Mouse (Mus musculus) G1E (cell line): Measurements from ENCODE around the gene Klre1. TPM values are rescaled to one million over a fixed set of nuclear protein-coding genes. Genes with fewer than 3 reads are reported as not detected.

Experiments
- ATAC-seq: 2 replicates; pipeline ENCODE4 v1.8.0; 2016; ENCODE audit warnings: mild to moderate bottlenecking; ENCODE audit not compliant: insufficient number of reproducible peaks, poor library complexity, low FRiP score, severe bottlenecking; ENCODE audit errors: extremely low read depth
- DNase-seq: peaks from one replicate; pipeline ENCODE4 v3.0.0; 2012; ENCODE audit warnings: low spot score
- H3K27me3 ChIP-seq: 2 replicates; pipeline ENCODE4 v1.6.1; 2012; ENCODE audit warnings: mild to moderate bottlenecking, low read length, inconsistent platforms; ENCODE audit not compliant: insufficient read depth
- H3K36me3 ChIP-seq: replicated peaks from 2 replicates; pipeline ENCODE3; 2012; ENCODE audit warnings: mild to moderate bottlenecking, inconsistent platforms
- H3K4me1 ChIP-seq: 2 replicates; pipeline ENCODE4 v1.6.1; 2012; ENCODE audit warnings: low read depth, low read length, inconsistent platforms, mixed read lengths; ENCODE audit not compliant: insufficient read depth
- H3K4me3 ChIP-seq: 2 replicates; pipeline ENCODE4 v1.5.1; 2012; ENCODE audit warnings: low read depth, mild to moderate bottlenecking, inconsistent platforms, low read length, moderate library complexity, mixed read lengths
- H3K9me3 ChIP-seq: replicated peaks from 2 replicates; pipeline ENCODE4 v1.6.1; 2012; ENCODE audit warnings: inconsistent platforms
- CTCF ChIP-seq: IDR thresholded peaks from 2 replicates; pipeline ENCODE4 v1.5.1; 2012; ENCODE audit warnings: low read depth, low read length, inconsistent platforms, mixed read lengths
- GATA1 ChIP-seq: IDR thresholded peaks from 2 replicates; pipeline ENCODE4 v1.6.1; 2012; ENCODE audit warnings: borderline replicate concordance, low read length, inconsistent platforms, mixed read lengths
- GATA2 ChIP-seq: IDR thresholded peaks from 2 replicates; pipeline ENCODE4 v1.6.1; 2012; ENCODE audit warnings: low read depth, low read length, inconsistent platforms, borderline replicate concordance
- POLR2AphosphoS5 ChIP-seq: IDR thresholded peaks from 2 replicates; pipeline ENCODE4 v1.6.1; 2012; ENCODE audit warnings: low read depth, low read length, inconsistent platforms; ENCODE audit not compliant: insufficient replicate concordance
- TAL1 ChIP-seq: conservative IDR thresholded peaks from 2 replicates; pipeline ENCODE4 v1.6.1; 2012; ENCODE audit warnings: low read depth, low read length, inconsistent platforms, mixed read lengths
- polyA plus RNA-seq: library from polyadenylated mRNA; stranded (reverse); fragments of >175 nt; gene quantifications from 2 replicates; pipeline ENCODE4 v1.2.3, GENCODE M21; 2012
- total RNA-seq, 2 experiments: library from RNA; stranded (forward) in 1 of 2; stranded (reverse) in 1 of 2; fragments of 200-1000 nt in 1 of 2; fragments of >200 nt in 1 of 2; fragmentation: Nextera tagmentation in 1 of 2; gene quantifications; 2 replicates each; pipeline ENCODE4 v1.2.3; 2014 to 2017

The Klre1 gene
- total RNA-seq (2014; fragmentation: Nextera tagmentation) (not detected in 2 replicates), total RNA-seq (2017) (0.12 and 0.16 TPM in 2 replicates), polyA plus RNA-seq (not detected in 2 replicates)

GRCm38 (mm10) chr6:129577605-129578004 is at the start of gene Klre1:
Gene Klre1, plus strand, starts transcription at chr6:129577905.
- Histone ChIP-seq H3K36me3 (no peaks in the 10 kb centered on the region), H3K4me3 (no peak within 1 kb of the TSS), H3K4me1 (no peaks in the 10 kb centered on the region), H3K27me3 (0 out of 2 replicates have a peak, but pooled peaks cover 3% of the 10 kb centered on the region), H3K9me3 (no peaks in the 10 kb centered on the region)
- DNase-seq: no peak
- no peak for TF ChIP-seq TAL1
- TF ChIP-seq POLR2AphosphoS5: no peak
- no peak for TF ChIP-seq GATA1
- no peak for TF ChIP-seq CTCF
- no peak for TF ChIP-seq GATA2
- no peak for ATAC-seq

- peaks cover 2% of the 10 kb centered on the region for H3K36me3 ChIP-seq
- no peak for TF ChIP-seq CTCF
- TF ChIP-seq GATA1: no peak
- no peak for TF ChIP-seq POLR2AphosphoS5
- no peak for TF ChIP-seq TAL1
- no peak for TF ChIP-seq GATA2
- ATAC-seq: no peak
- H3K9me3 ChIP-seq: no peaks in the 10 kb centered on the region
- DNase-seq: no peak
- H3K4me3 ChIP-seq: no peak overlapping the region
- peaks cover 11% of the 10 kb centered on the region for H3K4me1 ChIP-seq
- H3K27me3 ChIP-seq: peaks cover 9% of the 10 kb centered on the region; the same call in 1 of the 2 replicates
Measured at GRCm38 (mm10) chr6:129529605-129530004, 48.1 kb upstream of the Klre1 start.

- Histone ChIP-seq H3K4me1 (peaks cover 18% of the 10 kb centered on the region), H3K4me3 (no peak overlapping the region), H3K36me3 (peaks cover 8% of the 10 kb centered on the region), H3K27me3 (peaks cover 9% of the 10 kb centered on the region; the same call in 1 of the 2 replicates), H3K9me3 (no peaks in the 10 kb centered on the region)
- no peak for ATAC-seq
- no peak for DNase-seq
- TF ChIP-seq GATA1 (no peak), TAL1 (no peak), CTCF (no peak), POLR2AphosphoS5 (no peak), GATA2 (no peak)
Measured at GRCm38 (mm10) chr6:129530261-129530660, 47.4 kb upstream of the Klre1 start.

GRCm38 (mm10) chr6:129532556-129532941 is 45.2 kb upstream of the Klre1 start:
- peak overlapping the region; percentile 87; the same call in 1 of the 2 replicates for H3K4me3 ChIP-seq
- ATAC-seq (no peak), DNase-seq (peak; percentile 5)
- H3K4me1 ChIP-seq: peaks cover 29% of the 10 kb centered on the region
- TF ChIP-seq GATA1 (no peak), GATA2 (no peak), POLR2AphosphoS5 (no peak), CTCF (no peak)
- H3K27me3 ChIP-seq: peaks cover 9% of the 10 kb centered on the region; the same call in 1 of the 2 replicates
- H3K9me3 ChIP-seq: no peaks in the 10 kb centered on the region
- H3K36me3 ChIP-seq: peaks cover 26% of the 10 kb centered on the region

GRCm38 (mm10) chr6:129532942-129533860 is 44.5 kb upstream of the Klre1 start, which contains the start of gene Gabarapl1:
Gene Gabarapl1, plus strand, starts transcription at chr6:129533160.
- DNase-seq: peak; percentile 70
- Histone ChIP-seq H3K36me3 (peaks cover 32% of the 10 kb centered on the region), H3K4me1 (peaks cover 30% of the 10 kb centered on the region), H3K4me3 (peak within 1 kb of the TSS; percentile 87), H3K27me3 (peaks cover 7% of the 10 kb centered on the region; the same call in 1 of the 2 replicates), H3K9me3 (no peaks in the 10 kb centered on the region)
- peak; percentile 72 for ATAC-seq
- no peak for TF ChIP-seq GATA2
- no peak for TF ChIP-seq TAL1
- no peak for TF ChIP-seq GATA1
- TF ChIP-seq CTCF: no peak
- TF ChIP-seq POLR2AphosphoS5: no peak

- peak overlapping the region; percentile 87 for H3K4me3 ChIP-seq
- TF ChIP-seq POLR2AphosphoS5: no peak
- ATAC-seq: no peak
- peaks cover 41% of the 10 kb centered on the region for H3K36me3 ChIP-seq
- no peaks in the 10 kb centered on the region for H3K9me3 ChIP-seq
- peaks cover 30% of the 10 kb centered on the region for H3K4me1 ChIP-seq
- DNase-seq: peak; percentile 6
- 0 out of 2 replicates have a peak, but pooled peaks cover 2% of the 10 kb centered on the region for H3K27me3 ChIP-seq
Measured at GRCm38 (mm10) chr6:129534057-129534456, 43.6 kb upstream of the Klre1 start.
